Mouse (Mus musculus) olfactory bulb, adult 2 months (tissue): Measurements from ENCODE around the gene Dcun1d2.

ENCODE experiments used
- CTCF ChIP-seq: fragments of 200-500 bp; IDR thresholded peaks from 2 replicates; pipeline ENCODE4 v1.5.1; 2012; ENCODE audit warnings: low read depth, mild to moderate bottlenecking, low read length, moderate library complexity; ENCODE audit not compliant: insufficient read depth
- POLR2A ChIP-seq: fragments of 200-500 bp; IDR thresholded peaks from 2 replicates; pipeline ENCODE4 v1.6.1; 2012; ENCODE audit warnings: mild to moderate bottlenecking, low read depth, low read length, moderate library complexity; ENCODE audit not compliant: insufficient read depth

GRCm38 (mm10) chr8:13305459-13305858 is 17.5 kb upstream of the Dcun1d2 start:
- TF ChIP-seq CTCF (no peak), POLR2A (no peak)
